Mouse (Mus musculus) MEL (cell line): ENCODE results near the gene Zfp382. TPM values are rescaled to one million over a fixed set of nuclear protein-coding genes. Genes with fewer than 3 reads are reported as not detected.

Source experiments
- DNase-seq: peaks from one replicate; pipeline ENCODE4 v3.0.0; 2011; ENCODE audit warnings: low read depth, low spot score
- H3K27ac ChIP-seq: 2 replicates; pipeline ENCODE4 v1.5.1; 2012; ENCODE audit warnings: low read depth, mild to moderate bottlenecking, control low read depth, low read length, moderate library complexity; ENCODE audit not compliant: control insufficient read depth
- H3K27me3 ChIP-seq, 2 experiments: fragments of 150-350 bp in 1 of 2; sonication (generic) in 1 of 2; 2 replicates each; pipeline ENCODE4 v1.6.1; 2012; ENCODE audit warnings: low read length in 2 of 2, mild to moderate bottlenecking in 2 of 2, improper control_type of control experiment in 1 of 2, moderate library complexity in 1 of 2; ENCODE audit not compliant: insufficient read depth in 2 of 2, control insufficient read depth in 1 of 2
- H3K36me3 ChIP-seq, 2 experiments: 2 replicates each; pipeline ENCODE4 v1.6.1; 2012 to 2014; ENCODE audit warnings: low read length in 2 of 2, improper control_type of control experiment in 1 of 2, inconsistent platforms in 1 of 2, mild to moderate bottlenecking in 1 of 2; ENCODE audit not compliant: insufficient read depth in 2 of 2, control insufficient read depth in 1 of 2
- H3K4me1 ChIP-seq, 2 experiments: fragments of 150-350 bp in 1 of 2; sonication (generic) in 1 of 2; 2 replicates each; pipeline ENCODE4 v1.6.1; 2012; ENCODE audit warnings: low read length in 2 of 2, improper control_type of control experiment in 1 of 2, mild to moderate bottlenecking in 1 of 2; ENCODE audit not compliant: insufficient read depth in 2 of 2, control insufficient read depth in 1 of 2
- H3K4me3 ChIP-seq, 2 experiments: fragments of 150-350 bp in 1 of 2; sonication (generic) in 1 of 2; 2 replicates each; pipeline ENCODE4 v1.5.1; 2012; ENCODE audit warnings: low read depth in 2 of 2, low read length in 2 of 2, mild to moderate bottlenecking in 2 of 2, moderate library complexity in 2 of 2, control low read depth in 1 of 2, improper control_type of control experiment in 1 of 2; ENCODE audit not compliant: control insufficient read depth in 1 of 2, insufficient read depth in 1 of 2
- H3K79me2 ChIP-seq: 2 replicates; pipeline ENCODE4 v1.6.1; 2012; ENCODE audit warnings: mild to moderate bottlenecking, low read length, moderate library complexity; ENCODE audit not compliant: control insufficient read depth, poor library complexity, insufficient read depth
- H3K9ac ChIP-seq: 2 replicates; pipeline ENCODE4 v1.6.1; 2012; ENCODE audit warnings: low read depth, mild to moderate bottlenecking, control low read depth, low read length, moderate library complexity; ENCODE audit not compliant: control insufficient read depth, poor library complexity, severe bottlenecking
- H3K9me3 ChIP-seq: fragments of 150-350 bp; sonication (generic); replicated peaks from 2 replicates; pipeline ENCODE4 v1.6.1; 2012; ENCODE audit warnings: mild to moderate bottlenecking, low read length, improper control_type of control experiment, moderate library complexity; ENCODE audit not compliant: insufficient read depth
- EP300 ChIP-seq, 2 experiments: IDR thresholded peaks; 2 replicates each; pipeline ENCODE4 v1.6.1; 2011; ENCODE audit warnings: improper control_type of control experiment in 2 of 2, low read length in 2 of 2, low read depth in 1 of 2, mild to moderate bottlenecking in 1 of 2
- GABPA ChIP-seq: IDR thresholded peaks from 2 replicates; pipeline ENCODE4 v1.6.1; 2012; ENCODE audit warnings: low read depth, mild to moderate bottlenecking, inconsistent platforms, low read length, improper control_type of control experiment, moderate library complexity
- MAFK ChIP-seq: IDR thresholded peaks from 2 replicates; pipeline ENCODE4 v1.6.1; 2011; ENCODE audit warnings: low read depth, mild to moderate bottlenecking, low read length, improper control_type of control experiment, borderline replicate concordance
- MEF2A ChIP-seq: IDR thresholded peaks from 2 replicates; pipeline ENCODE4 v1.6.1; 2014; ENCODE audit warnings: low read depth, mild to moderate bottlenecking, inconsistent platforms, low read length, improper control_type of control experiment; ENCODE audit not compliant: poor library complexity, insufficient replicate concordance, severe bottlenecking; ENCODE audit errors: extremely low read depth
- MXI1 ChIP-seq: IDR thresholded peaks from 2 replicates; pipeline ENCODE4 v1.6.1; 2011; ENCODE audit warnings: mild to moderate bottlenecking, low read depth, low read length, improper control_type of control experiment
- MYB ChIP-seq: IDR thresholded peaks from 2 replicates; pipeline ENCODE4 v1.6.1; 2011; ENCODE audit warnings: mild to moderate bottlenecking, low read depth, low read length, improper control_type of control experiment
- MYC ChIP-seq: IDR thresholded peaks from 2 replicates; pipeline ENCODE4 v1.6.1; 2011; ENCODE audit warnings: low read depth, mild to moderate bottlenecking, low read length, improper control_type of control experiment, moderate library complexity
- NELFE ChIP-seq: IDR thresholded peaks from 2 replicates; pipeline ENCODE4 v1.6.1; 2011; ENCODE audit warnings: low read depth, low read length, improper control_type of control experiment
- NRF1 ChIP-seq: IDR thresholded peaks from 2 replicates; pipeline ENCODE4 v1.6.1; 2014; ENCODE audit warnings: low read depth, mild to moderate bottlenecking, inconsistent platforms, low read length, improper control_type of control experiment, moderate library complexity; ENCODE audit not compliant: poor library complexity, insufficient read depth, severe bottlenecking
- POLR2A ChIP-seq, 2 experiments: IDR thresholded peaks; 2 replicates each; pipeline ENCODE4 v1.6.1; 2011 to 2012; ENCODE audit warnings: low read length in 2 of 2, mild to moderate bottlenecking in 2 of 2, control low read depth in 1 of 2, improper control_type of control experiment in 1 of 2, low read depth in 1 of 2, moderate library complexity in 1 of 2; ENCODE audit not compliant: control insufficient read depth in 1 of 2, insufficient read depth in 1 of 2, poor library complexity in 1 of 2
- POLR2AphosphoS2 ChIP-seq: IDR thresholded peaks from 2 replicates; pipeline ENCODE4 v1.6.1; 2011; ENCODE audit warnings: low read length, improper control_type of control experiment
- POLR2AphosphoS5 ChIP-seq: IDR thresholded peaks from 2 replicates; pipeline ENCODE4 v1.6.1; 2012; ENCODE audit warnings: low read depth, borderline replicate concordance, mild to moderate bottlenecking, inconsistent platforms, low read length, moderate library complexity, mixed read lengths
- RCOR1 ChIP-seq: IDR thresholded peaks from 2 replicates; pipeline ENCODE4 v1.6.1; 2012; ENCODE audit warnings: low read depth, mild to moderate bottlenecking, inconsistent platforms, low read length, improper control_type of control experiment
- SIN3A ChIP-seq: IDR thresholded peaks from 2 replicates; pipeline ENCODE4 v1.6.1; 2012; ENCODE audit warnings: low read length, improper control_type of control experiment, inconsistent platforms
- USF1 ChIP-seq: IDR thresholded peaks from 2 replicates; pipeline ENCODE4 v1.6.1; 2014; ENCODE audit warnings: low read depth, mild to moderate bottlenecking, inconsistent platforms, low read length, improper control_type of control experiment, moderate library complexity
- ZMIZ1 ChIP-seq: IDR thresholded peaks from 2 replicates; pipeline ENCODE4 v1.6.1; 2012; ENCODE audit warnings: low read depth, mild to moderate bottlenecking, inconsistent platforms, low read length, improper control_type of control experiment, moderate library complexity
- polyA plus RNA-seq, 2 experiments: library from polyadenylated mRNA; stranded (reverse) in 1 of 2; unstranded in 1 of 2; fragments of >175 nt in 1 of 2; fragments of >200 nt in 1 of 2; gene quantifications; 2 replicates each; pipeline versions ENCODE4 v1.2.1 to v1.2.4; 2012; ENCODE audit warnings: low replicate concordance in 2 of 2, low read depth in 1 of 2; ENCODE audit not compliant: insufficient read length in 2 of 2, insufficient read depth in 1 of 2, missing spikeins in 1 of 2
- total RNA-seq: library from RNA; depleted of rRNA; stranded (reverse); fragments of 300-350 nt; gene quantifications from 2 replicates; pipeline ENCODE4 v1.2.3, GENCODE M21; 2012

The Zfp382 gene
- total and polyA plus RNA-seq, 3 experiments = 3.9 to 7.1 TPM; not detected in 1

GRCm38 (mm10) chr7:30170283-30170951 lies 48.7 kb downstream of the Zfp382 start:
- Histone ChIP-seq H3K36me3 (peaks cover 3 to 4% of the 10 kb centered on the region in 2 experiments), H3K27me3 (no peaks in the 10 kb centered on the region), H3K9me3 (no peaks in the 10 kb centered on the region), H3K4me3 (peak overlapping the region; percentile 62 to 95), H3K79me2 (peaks cover 40% of the 10 kb centered on the region), H3K9ac (peak overlapping the region; percentile 83), H3K27ac (no peak overlapping the region), H3K4me1 (peaks cover 0 to 5% of the 10 kb centered on the region in 2 experiments; a peak in 2 of 4 replicates)
- DNase-seq = no peak
- TF ChIP-seq ZMIZ1 (no peak), POLR2A (IDR thresholded peaks at IDR 0.05; ENCODE audit: control insufficient read depth in 1 of 2, insufficient read depth in 1 of 2, low read depth in 1 of 2, low read length in 2 of 2, poor library complexity in 1 of 2) (0 out of 4 replicates have a peak, but pooled peaks of 1 of the 2 experiments have one; percentile 28)

- H3K4me1 ChIP-seq = no peaks in the 10 kb centered on the region
- no peaks in the 10 kb centered on the region for H3K9me3 ChIP-seq
- no peaks in the 10 kb centered on the region for H3K27me3 ChIP-seq
- DNase-seq = no peak
- no peaks in the 10 kb centered on the region for H3K79me2 ChIP-seq
- H3K4me3 ChIP-seq = no peak overlapping the region
- no peak overlapping the region for H3K9ac ChIP-seq
- TF ChIP-seq MXI1 (no peak), NRF1 (no peak), ZMIZ1 (no peak), NELFE (no peak), MYC (no peak), GABPA (no peak), MEF2A (no peak), SIN3A (no peak), MAFK (no peak), POLR2AphosphoS2 (no peak), RCOR1 (no peak)
- H3K36me3 ChIP-seq = no peaks in the 10 kb centered on the region
- no peak overlapping the region for H3K27ac ChIP-seq
Measured at GRCm38 (mm10) chr7:30176474-30176873, 54.7 kb downstream of the Zfp382 start.

- Histone ChIP-seq H3K9me3 (no peaks in the 10 kb centered on the region), H3K27ac (no peak overlapping the region), H3K4me3 (no peak overlapping the region), H3K4me1 (no peaks in the 10 kb centered on the region), H3K27me3 (no peaks in the 10 kb centered on the region), H3K9ac (no peak overlapping the region), H3K36me3 (no peaks in the 10 kb centered on the region), H3K79me2 (no peaks in the 10 kb centered on the region)
- TF ChIP-seq EP300 (IDR thresholded peaks at IDR 0.05; ENCODE audit: low read depth in 1 of 2, low read length in 2 of 2) (no peak), POLR2AphosphoS5 (no peak), MXI1 (no peak), MYB (no peak), USF1 (no peak)
- no peak for DNase-seq
Measured at GRCm38 (mm10) chr7:30178256-30178655, 56.5 kb downstream of the Zfp382 start.
